Mouse (Mus musculus): Measurements from ENCODE around the gene Etv6. TPM values are rescaled to one million over a fixed set of nuclear protein-coding genes. Genes with fewer than 3 reads are reported as not detected.

Gene Etv6
- polyA plus RNA-seq, 1 experiment from 2014 or later: 5.2 TPM

GRCm38 (mm10) chr6:134244071-134244470 lies 208.6 kb downstream of the Etv6 start:
- H3K4me1 ChIP-seq (replicated peaks; ENCODE audit: control insufficient read depth, insufficient read depth, low read length): no peaks in the 10 kb centered on the region
- 97% methylated on average over 4 of the region's 4 CpGs for WGBS
- no peak for ATAC-seq
- H3K36me3 ChIP-seq (ENCODE audit: control insufficient read depth, insufficient read depth): no peaks in the 10 kb centered on the region; the same call in 1 of the 2 replicates
- H3K27ac ChIP-seq (ENCODE audit: low read length): no peak overlapping the region
- H3K4me3 ChIP-seq (replicated peaks; ENCODE audit: low read length): no peak overlapping the region
- H3K4me2 ChIP-seq (ENCODE audit: low read length): no peak overlapping the region
- H3K9ac ChIP-seq (replicated peaks; ENCODE audit: low read depth, low read length): no peak overlapping the region
- H3K9me3 ChIP-seq (ENCODE audit: control insufficient read depth, low read length): no peaks in the 10 kb centered on the region; the same call in 1 of the 2 replicates
- H3K27me3 ChIP-seq (replicated peaks; ENCODE audit: control insufficient read depth, insufficient read depth, low read length): no peaks in the 10 kb centered on the region

GRCm38 (mm10) chr6:134246109-134246508 lies 210.6 kb downstream of the Etv6 start:
- no peak overlapping the region for H3K4me2 ChIP-seq (ENCODE audit: low read length)
- H3K9ac ChIP-seq (replicated peaks; ENCODE audit: low read depth, low read length): no peak overlapping the region
- no peaks in the 10 kb centered on the region for H3K4me1 ChIP-seq (replicated peaks; ENCODE audit: control insufficient read depth, insufficient read depth, low read length)
- no peaks in the 10 kb centered on the region for H3K27me3 ChIP-seq (replicated peaks; ENCODE audit: control insufficient read depth, insufficient read depth, low read length)
- H3K9me3 ChIP-seq (ENCODE audit: control insufficient read depth, low read length): no peaks in the 10 kb centered on the region
- no peak overlapping the region for H3K27ac ChIP-seq (ENCODE audit: low read length)
- no peaks in the 10 kb centered on the region; the same call in 1 of the 2 replicates for H3K36me3 ChIP-seq (ENCODE audit: control insufficient read depth, insufficient read depth)
- 67% methylated on average over 2 of the region's 2 CpGs for WGBS
- no peak for ATAC-seq
- H3K4me3 ChIP-seq (replicated peaks; ENCODE audit: low read length): no peak overlapping the region

- Histone ChIP-seq H3K9ac (replicated peaks; ENCODE audit: low read depth, low read length) (no peak overlapping the region), H3K27me3 (replicated peaks; ENCODE audit: control insufficient read depth, insufficient read depth, low read length) (no peaks in the 10 kb centered on the region), H3K36me3 (ENCODE audit: control insufficient read depth, insufficient read depth) (no peaks in the 10 kb centered on the region; the same call in 1 of the 2 replicates), H3K9me3 (ENCODE audit: control insufficient read depth, low read length) (no peaks in the 10 kb centered on the region), H3K4me2 (ENCODE audit: low read length) (no peak overlapping the region), H3K4me3 (replicated peaks; ENCODE audit: low read length) (no peak overlapping the region), H3K27ac (ENCODE audit: low read length) (no peak overlapping the region), H3K4me1 (replicated peaks; ENCODE audit: control insufficient read depth, insufficient read depth, low read length) (no peaks in the 10 kb centered on the region)
- 98% methylated on average over 9 of the region's 9 CpGs for WGBS
- ATAC-seq: no peak
These were observed 211.8 kb downstream of the Etv6 start for GRCm38 (mm10) chr6:134247324-134247723.

GRCm38 (mm10) chr6:134248720-134249119 lies 213.2 kb downstream of the Etv6 start:
- no peak overlapping the region for H3K9ac ChIP-seq (replicated peaks; ENCODE audit: low read depth, low read length)
- WGBS: 61% methylated on average over 19 of the region's 19 CpGs
- H3K36me3 ChIP-seq (ENCODE audit: control insufficient read depth, insufficient read depth): no peaks in the 10 kb centered on the region; the same call in 1 of the 2 replicates
- H3K9me3 ChIP-seq (ENCODE audit: control insufficient read depth, low read length): no peaks in the 10 kb centered on the region
- H3K4me1 ChIP-seq (replicated peaks; ENCODE audit: control insufficient read depth, insufficient read depth, low read length): no peaks in the 10 kb centered on the region
- no peak for ATAC-seq
- no peak overlapping the region for H3K27ac ChIP-seq (ENCODE audit: low read length)
- no peak overlapping the region for H3K4me2 ChIP-seq (ENCODE audit: low read length)
- no peak overlapping the region for H3K4me3 ChIP-seq (replicated peaks; ENCODE audit: low read length)
- H3K27me3 ChIP-seq (replicated peaks; ENCODE audit: control insufficient read depth, insufficient read depth, low read length): no peaks in the 10 kb centered on the region

GRCm38 (mm10) chr6:134250764-134251163 lies 215.3 kb downstream of the Etv6 start:
- Histone ChIP-seq H3K36me3 (ENCODE audit: control insufficient read depth, insufficient read depth) (no peaks in the 10 kb centered on the region; the same call in 1 of the 2 replicates), H3K4me3 (replicated peaks; ENCODE audit: low read length) (no peak overlapping the region), H3K27ac (ENCODE audit: low read length) (no peak overlapping the region), H3K9ac (replicated peaks; ENCODE audit: low read depth, low read length) (no peak overlapping the region), H3K4me1 (replicated peaks; ENCODE audit: control insufficient read depth, insufficient read depth, low read length) (no peaks in the 10 kb centered on the region), H3K4me2 (ENCODE audit: low read length) (no peak overlapping the region), H3K27me3 (replicated peaks; ENCODE audit: control insufficient read depth, insufficient read depth, low read length) (no peaks in the 10 kb centered on the region), H3K9me3 (ENCODE audit: control insufficient read depth, low read length) (no peaks in the 10 kb centered on the region)
- ATAC-seq: no peak
- WGBS: 90% methylated on average over 5 of the region's 5 CpGs

- 94% methylated on average over 8 of the region's 8 CpGs for whole genome bisulfite sequencing
- H3K27ac ChIP-seq (ENCODE audit: low read length): no peak overlapping the region
These were observed 215.9 kb downstream of the Etv6 start for GRCm38 (mm10) chr6:134251364-134251763.

GRCm38 (mm10) chr6:134252081-134252755 lies 216.7 kb downstream of the Etv6 start:
- Histone ChIP-seq H3K9ac (replicated peaks; ENCODE audit: low read depth, low read length) (no peak overlapping the region), H3K4me1 (replicated peaks; ENCODE audit: control insufficient read depth, insufficient read depth, low read length) (no peaks in the 10 kb centered on the region), H3K9me3 (ENCODE audit: control insufficient read depth, low read length) (no peaks in the 10 kb centered on the region), H3K4me2 (ENCODE audit: low read length) (no peak overlapping the region), H3K27ac (ENCODE audit: low read length) (no peak overlapping the region), H3K4me3 (replicated peaks; ENCODE audit: low read length) (no peak overlapping the region), H3K27me3 (replicated peaks; ENCODE audit: control insufficient read depth, insufficient read depth, low read length) (no peaks in the 10 kb centered on the region), H3K36me3 (ENCODE audit: control insufficient read depth, insufficient read depth) (no peaks in the 10 kb centered on the region; the same call in 1 of the 2 replicates)
- no peak for ATAC-seq
- 94% methylated on average over 8 of the region's 8 CpGs for WGBS

More at GRCm38 (mm10) chr6:134251364-134251763, 215.9 kb downstream of the Etv6 start:
- Histone ChIP-seq H3K4me2 (ENCODE audit: low read length) (no peak overlapping the region), H3K4me3 (replicated peaks; ENCODE audit: low read length) (no peak overlapping the region), H3K4me1 (replicated peaks; ENCODE audit: control insufficient read depth, insufficient read depth, low read length) (no peaks in the 10 kb centered on the region), H3K36me3 (ENCODE audit: control insufficient read depth, insufficient read depth) (no peaks in the 10 kb centered on the region; the same call in 1 of the 2 replicates), H3K9ac (replicated peaks; ENCODE audit: low read depth, low read length) (no peak overlapping the region), H3K9me3 (ENCODE audit: control insufficient read depth, low read length) (no peaks in the 10 kb centered on the region), H3K27me3 (replicated peaks; ENCODE audit: control insufficient read depth, insufficient read depth, low read length) (no peaks in the 10 kb centered on the region)
- no peak for ATAC-seq

- Histone ChIP-seq H3K4me3 (replicated peaks; ENCODE audit: low read length) (no peak overlapping the region), H3K4me2 (ENCODE audit: low read length) (no peak overlapping the region), H3K9ac (replicated peaks; ENCODE audit: low read depth, low read length) (no peak overlapping the region), H3K9me3 (ENCODE audit: control insufficient read depth, low read length) (0 out of 2 replicates have a peak, but pooled peaks cover 2% of the 10 kb centered on the region), H3K27ac (ENCODE audit: low read length) (no peak overlapping the region), H3K4me1 (replicated peaks; ENCODE audit: control insufficient read depth, insufficient read depth, low read length) (no peaks in the 10 kb centered on the region), H3K36me3 (ENCODE audit: control insufficient read depth, insufficient read depth) (no peaks in the 10 kb centered on the region), H3K27me3 (replicated peaks; ENCODE audit: control insufficient read depth, insufficient read depth, low read length) (no peaks in the 10 kb centered on the region)
- 81% methylated on average over 3 of the region's 3 CpGs for WGBS
- no peak for ATAC-seq
These were observed 220.9 kb downstream of the Etv6 start for GRCm38 (mm10) chr6:134256369-134256768.

GRCm38 (mm10) chr6:134259913-134260312 lies 224.4 kb downstream of the Etv6 start:
- no peak for ATAC-seq
- Histone ChIP-seq H3K9ac (replicated peaks; ENCODE audit: low read depth, low read length) (no peak overlapping the region), H3K4me1 (replicated peaks; ENCODE audit: control insufficient read depth, insufficient read depth, low read length) (no peaks in the 10 kb centered on the region), H3K9me3 (ENCODE audit: control insufficient read depth, low read length) (0 out of 2 replicates have a peak, but pooled peaks cover 2% of the 10 kb centered on the region), H3K27me3 (replicated peaks; ENCODE audit: control insufficient read depth, insufficient read depth, low read length) (no peaks in the 10 kb centered on the region), H3K36me3 (ENCODE audit: control insufficient read depth, insufficient read depth) (0 out of 2 replicates have a peak, but pooled peaks cover 4% of the 10 kb centered on the region), H3K4me2 (ENCODE audit: low read length) (no peak overlapping the region), H3K4me3 (replicated peaks; ENCODE audit: low read length) (no peak overlapping the region), H3K27ac (ENCODE audit: low read length) (no peak overlapping the region)
- 93% methylated on average over 8 of the region's 8 CpGs for WGBS
